Mouse (Mus musculus): ENCODE results near the gene Ehd2. TPM values are rescaled to one million over a fixed set of nuclear protein-coding genes. Genes with fewer than 3 reads are reported as not detected.

The Ehd2 gene
- total RNA-seq, 2 experiments from 2014 or later, result 7.1 to 7.5 TPM

DNA sequence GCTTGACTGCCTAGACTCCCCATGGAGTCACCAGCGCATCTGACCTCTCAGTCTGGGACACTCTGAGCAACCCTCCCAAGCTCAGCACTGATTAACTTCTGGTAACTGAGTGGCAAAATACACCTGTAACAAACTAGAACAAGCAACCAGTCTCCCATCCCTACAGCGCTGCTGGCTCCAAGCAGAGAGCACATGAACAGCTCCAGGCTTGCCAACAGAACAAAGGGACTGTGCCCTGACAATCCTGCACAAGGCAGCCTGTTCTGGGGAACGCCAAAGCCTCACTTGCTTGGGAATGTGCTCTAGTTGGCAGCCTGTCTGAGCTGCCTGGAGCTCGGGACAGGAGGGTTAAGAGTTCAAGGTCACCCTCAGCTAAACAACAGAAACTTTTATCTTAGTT, 14.2 kb upstream of the Ehd2 start:
- intact Hi-C loops (cut with DNase I), result no loop called here
- DNase-seq (ENCODE audit: extremely low spot score in 1 of 2, low spot score in 2 of 2), result no peak

DNA sequence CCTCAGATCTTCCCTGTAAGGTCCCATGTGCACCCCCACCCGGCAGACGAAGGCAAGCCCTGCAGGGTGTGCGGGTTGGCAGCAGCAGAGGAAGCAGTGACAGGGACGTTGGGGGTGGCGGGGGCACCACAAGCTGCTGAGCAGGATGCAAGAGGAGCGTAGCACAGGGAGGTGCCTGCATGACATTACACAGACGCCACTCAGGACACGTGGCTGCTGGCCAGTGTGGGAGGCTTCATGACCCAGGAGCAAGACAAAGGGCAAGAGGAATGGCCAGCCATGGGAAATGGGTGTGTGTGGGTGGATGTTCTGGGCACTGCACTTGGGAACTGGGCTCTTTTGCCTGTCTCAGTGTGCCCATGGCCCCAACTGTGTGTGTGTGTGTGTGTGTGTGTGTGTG, 12.9 kb upstream of the Ehd2 start:
- intact Hi-C loops (cut with DNase I), result no loop called here
- DNase-seq (ENCODE audit: extremely low spot score in 1 of 2, low spot score in 2 of 2), result peak in 1 of 2 experiments; percentile 58

DNA sequence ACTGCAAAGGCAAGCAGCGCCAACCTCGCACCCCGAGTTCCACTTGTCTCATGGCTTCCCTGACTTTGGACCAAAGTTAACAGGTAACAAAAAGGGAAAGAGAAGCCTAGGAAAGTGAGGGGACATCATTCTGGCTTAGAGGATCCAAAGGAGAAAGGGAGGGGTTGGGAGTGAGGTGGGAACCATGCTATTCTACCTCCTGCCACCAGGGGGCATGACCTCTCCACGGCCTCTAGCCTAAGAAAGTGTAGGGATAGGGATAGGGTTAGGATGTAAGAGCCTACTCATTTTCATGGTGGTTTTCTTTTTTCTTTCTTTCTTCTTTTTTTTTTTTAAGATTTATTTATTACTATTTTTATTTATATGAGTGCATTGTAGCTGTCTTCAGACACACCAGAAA, 8.5 kb upstream of the Ehd2 start:
- intact Hi-C loops (cut with DNase I), result no loop called here
- DNase-seq (ENCODE audit: extremely low spot score in 1 of 2, low spot score in 2 of 2), result no peak

DNA sequence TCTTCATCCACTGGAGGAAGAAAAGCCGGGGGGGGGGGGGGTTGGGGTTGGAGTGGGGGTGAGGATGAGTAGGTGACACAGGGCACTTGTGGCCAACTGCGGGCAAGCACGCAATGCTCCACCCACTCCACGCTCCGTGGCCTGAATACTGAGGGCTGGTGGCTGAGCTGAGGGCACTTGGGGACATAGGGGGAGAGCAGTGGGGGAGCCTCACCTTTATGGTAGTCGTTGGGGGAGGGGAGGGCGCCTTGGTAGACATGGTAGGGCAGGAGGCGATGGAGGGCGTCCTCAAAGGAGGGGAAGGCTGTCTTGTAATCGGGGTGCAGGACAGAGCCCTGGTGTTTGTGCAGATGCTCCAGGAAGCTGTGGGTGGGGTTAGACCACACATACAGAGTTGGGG, 8.1 kb upstream of the Ehd2 start:
- peak in 1 of 2 experiments; percentile 58 for DNase-seq (ENCODE audit: extremely low spot score in 1 of 2, low spot score in 2 of 2)
- intact Hi-C loops (cut with DNase I), result no loop called here

DNA sequence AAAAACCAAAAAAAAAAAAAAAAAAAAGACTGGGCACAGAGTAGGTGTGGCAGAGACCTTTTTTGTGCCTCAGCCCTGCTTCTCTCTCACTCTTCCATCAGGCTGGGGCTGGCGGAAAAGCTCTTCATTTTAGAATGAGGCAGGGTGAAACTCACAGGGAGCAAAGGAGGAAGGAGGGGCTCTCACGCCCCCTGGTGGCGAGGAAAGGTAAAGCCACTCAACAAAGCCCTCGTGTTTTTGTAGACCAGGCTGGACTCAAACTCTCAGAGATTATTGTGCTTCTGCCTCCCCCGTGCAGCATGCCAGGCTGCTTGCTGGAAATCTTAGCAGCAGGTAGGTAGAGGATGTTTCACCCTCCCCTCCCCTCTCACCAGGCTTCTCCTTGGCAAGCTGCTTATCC, 7.3 kb upstream of the Ehd2 start:
- DNase-seq (ENCODE audit: extremely low spot score in 1 of 2, low spot score in 2 of 2), result peak in 1 of 2 experiments; percentile 69
- intact Hi-C loops (cut with DNase I), result no loop called here

DNA sequence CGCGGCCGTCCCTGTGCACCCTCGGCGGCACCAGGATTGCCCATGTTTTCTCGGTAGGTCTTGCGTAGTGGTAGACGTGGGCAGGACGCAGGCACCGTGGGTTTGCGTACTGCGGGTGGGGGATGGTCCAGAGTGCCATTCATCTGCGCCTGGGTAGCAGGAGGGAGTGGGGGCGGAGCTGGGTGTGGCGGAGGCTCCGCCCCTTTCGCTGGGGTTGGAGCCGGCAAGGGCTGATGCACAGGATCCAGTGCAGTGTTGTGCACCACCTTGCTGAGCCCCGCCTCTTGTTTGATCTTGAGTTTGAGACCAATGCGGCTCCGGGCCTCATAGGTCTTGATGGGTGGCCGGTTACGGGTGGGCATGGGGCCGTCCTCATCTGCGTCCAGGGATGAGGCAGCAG, 4.9 kb upstream of the Ehd2 start:
- intact Hi-C loops (cut with DNase I), result no loop called here
- DNase-seq (ENCODE audit: extremely low spot score in 1 of 2, low spot score in 2 of 2), result no peak

DNA sequence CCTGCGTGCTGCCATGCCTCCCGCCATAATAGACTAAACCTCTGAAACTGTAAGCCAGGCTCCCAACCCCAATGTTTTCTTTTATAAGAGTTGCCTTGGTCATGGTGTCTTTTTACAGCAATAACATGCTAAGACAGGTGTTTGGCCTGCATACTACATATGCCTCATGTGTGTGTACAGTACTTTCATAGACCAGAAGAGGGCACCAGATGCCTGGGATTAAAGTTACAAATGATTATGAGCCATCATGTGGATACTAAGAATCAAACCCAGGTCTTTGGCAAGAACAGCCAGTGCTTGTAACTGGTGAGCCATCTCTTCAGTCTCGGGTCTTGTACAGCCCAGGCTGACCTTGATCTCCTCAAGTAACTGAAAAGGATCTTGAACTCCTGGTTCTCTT, 2.3 kb upstream of the Ehd2 start:
- no peak for DNase-seq (ENCODE audit: extremely low spot score in 1 of 2, low spot score in 2 of 2)
- intact Hi-C loops (cut with DNase I), result no loop called here

DNA sequence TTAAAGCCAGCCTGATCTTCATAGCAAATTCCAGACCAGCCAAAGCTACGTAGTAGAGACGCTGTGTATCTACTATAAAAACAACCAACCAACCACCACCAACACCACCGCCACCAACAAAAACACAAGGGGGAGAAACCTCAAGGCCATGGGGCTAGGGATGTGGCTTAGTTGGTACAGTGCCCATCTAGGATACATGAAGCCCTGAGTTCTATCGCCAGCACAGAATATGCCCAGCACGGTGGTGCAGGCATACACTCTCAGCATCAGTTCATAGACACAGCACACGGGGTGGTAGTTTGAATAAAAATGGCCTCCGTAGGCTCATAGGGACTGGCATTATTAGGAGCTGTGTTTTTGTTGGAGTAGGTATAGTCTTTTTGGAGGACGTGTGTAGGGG, 955 bp upstream of the Ehd2 start:
- DNase-seq (ENCODE audit: extremely low spot score in 1 of 2, low spot score in 2 of 2), result no peak
- intact Hi-C loops (cut with DNase I), result no loop called here

DNA sequence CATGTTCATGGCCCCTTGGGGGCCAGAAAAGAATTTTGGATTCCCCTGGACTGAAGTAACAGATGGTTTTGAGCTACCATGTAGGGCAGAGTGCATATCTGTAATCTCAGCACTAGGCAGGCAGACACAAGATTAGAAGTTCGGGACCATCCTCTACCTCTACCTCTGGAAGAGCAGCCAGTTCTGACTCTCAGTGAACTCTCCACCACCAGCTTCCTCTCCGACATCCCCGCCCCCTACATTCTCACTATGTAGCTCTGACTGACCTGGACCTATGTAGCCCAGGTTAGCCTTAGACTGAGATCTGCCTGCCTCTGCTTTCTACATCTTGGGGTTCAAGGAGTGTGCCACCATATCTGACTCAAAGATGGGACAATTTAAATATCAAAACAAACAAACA, 878 bp downstream of the Ehd2 start:
- no peak for DNase-seq (ENCODE audit: extremely low spot score in 1 of 2, low spot score in 2 of 2)
- intact Hi-C loops (cut with DNase I), result no loop called here

DNA sequence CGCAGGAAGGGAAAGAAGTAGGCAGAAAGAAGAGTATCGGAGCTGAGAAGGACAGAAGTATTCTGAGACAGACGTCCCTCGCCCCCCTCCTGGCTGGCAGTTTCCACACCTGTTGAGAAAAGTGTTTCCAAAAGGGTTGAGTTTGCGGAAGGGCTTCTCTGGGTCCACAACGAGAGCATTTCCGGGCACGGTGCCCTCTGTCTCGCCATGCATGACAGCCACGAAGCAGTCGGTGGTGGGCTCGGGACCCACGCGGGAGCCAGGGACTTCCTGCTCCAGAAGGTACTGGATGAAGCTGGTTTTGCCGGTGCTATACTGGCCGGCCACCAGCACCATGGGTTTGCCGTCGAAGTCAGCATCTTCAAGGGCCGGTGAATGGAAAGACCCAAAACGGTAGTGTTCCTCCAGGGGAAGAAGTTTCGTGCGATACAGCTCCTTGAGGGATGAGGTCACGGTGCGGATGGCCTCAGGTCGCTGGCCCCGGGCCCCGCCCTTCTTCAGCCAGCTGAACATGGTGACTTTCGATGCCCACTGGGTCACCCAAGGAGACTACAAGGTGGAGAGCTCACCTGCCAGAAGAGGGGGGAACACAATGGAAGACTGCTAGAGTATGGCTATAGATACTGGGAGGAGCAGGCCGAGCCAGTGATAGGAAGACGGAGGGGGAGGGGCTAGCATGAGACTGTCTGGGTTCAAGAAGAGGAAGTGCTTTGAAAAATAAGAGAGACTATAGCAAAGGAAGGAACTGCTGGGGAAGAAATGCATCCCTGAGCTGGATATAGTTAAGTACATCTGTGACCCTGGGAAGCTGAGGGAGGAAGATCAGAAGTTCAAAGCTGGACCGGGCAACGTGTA, 3.3 kb downstream of the Ehd2 start:
- no peak for DNase-seq (ENCODE audit: extremely low spot score in 1 of 2, low spot score in 2 of 2)
- intact Hi-C loops (cut with DNase I), result no loop called here

DNA sequence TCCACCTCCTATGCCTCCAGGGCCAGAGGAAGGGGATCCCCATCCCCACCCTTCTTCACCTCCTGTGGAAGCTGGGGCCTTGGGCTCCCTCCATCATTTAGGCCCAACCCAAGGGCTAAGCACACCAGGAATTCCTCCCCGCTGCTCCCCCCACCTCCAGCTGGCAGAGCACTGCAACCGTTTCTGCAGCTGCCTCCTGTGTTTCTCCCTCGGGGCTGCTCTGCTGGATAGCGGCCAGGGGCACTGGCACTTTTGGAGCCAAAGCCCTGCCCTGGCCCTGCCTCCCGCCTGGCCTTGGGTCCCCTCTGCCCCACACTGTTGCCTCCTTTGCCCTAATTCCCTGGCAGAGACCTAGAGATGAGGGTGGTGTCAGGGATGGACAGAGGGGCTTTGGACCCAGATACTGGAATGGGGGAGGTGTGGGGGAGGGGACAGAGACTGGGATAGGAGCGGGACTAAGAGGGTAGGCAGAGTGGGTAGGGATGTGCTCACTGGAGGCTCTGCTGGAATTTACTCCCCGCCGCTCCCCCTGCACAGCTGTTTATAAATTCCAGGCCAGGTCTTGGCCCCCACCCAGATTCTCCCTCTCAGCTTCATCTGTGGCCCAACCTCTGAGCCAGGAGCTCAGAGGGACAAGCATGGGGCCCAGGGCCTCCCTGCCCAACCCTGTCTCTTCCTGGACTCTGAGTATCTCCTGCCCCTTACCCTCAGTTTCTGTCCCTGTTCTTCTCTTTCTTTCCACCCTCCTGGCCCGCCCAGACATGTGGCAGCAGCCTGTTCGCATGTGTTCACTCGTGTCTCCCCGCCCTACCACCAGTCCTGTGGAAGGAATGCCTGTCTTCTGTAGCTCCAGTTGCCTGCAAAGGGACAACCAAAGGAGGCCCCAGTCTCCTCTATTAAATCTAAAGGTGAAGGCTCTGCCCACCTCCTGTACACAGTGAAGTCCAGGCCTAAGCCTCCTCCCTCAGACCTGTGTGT, 4.8 kb downstream of the Ehd2 start:
- peak in 1 of 2 experiments; percentile 87 for DNase-seq (ENCODE audit: extremely low spot score in 1 of 2, low spot score in 2 of 2)
- intact Hi-C loops (cut with DNase I), result no loop called here

DNA sequence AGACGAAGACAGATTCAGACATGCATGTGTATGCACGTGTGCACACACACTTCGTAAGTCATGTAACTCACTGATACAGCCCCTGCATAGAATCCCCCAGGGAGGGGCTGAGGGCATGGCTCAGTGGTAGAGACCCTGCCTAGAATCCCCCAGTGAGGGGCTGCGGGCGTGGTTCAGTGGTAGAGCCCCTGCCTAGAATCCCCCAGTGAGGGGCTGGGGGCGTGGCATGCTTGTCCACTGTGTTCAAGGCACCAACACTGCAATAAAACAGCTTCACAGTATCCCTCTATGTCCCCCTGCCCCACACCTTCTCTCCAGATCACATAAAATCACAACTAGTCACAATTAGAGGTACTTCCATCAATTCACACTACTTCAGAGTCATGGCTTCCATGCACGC, 5.6 kb downstream of the Ehd2 start:
- no peak for DNase-seq (ENCODE audit: extremely low spot score in 1 of 2, low spot score in 2 of 2)

DNA sequence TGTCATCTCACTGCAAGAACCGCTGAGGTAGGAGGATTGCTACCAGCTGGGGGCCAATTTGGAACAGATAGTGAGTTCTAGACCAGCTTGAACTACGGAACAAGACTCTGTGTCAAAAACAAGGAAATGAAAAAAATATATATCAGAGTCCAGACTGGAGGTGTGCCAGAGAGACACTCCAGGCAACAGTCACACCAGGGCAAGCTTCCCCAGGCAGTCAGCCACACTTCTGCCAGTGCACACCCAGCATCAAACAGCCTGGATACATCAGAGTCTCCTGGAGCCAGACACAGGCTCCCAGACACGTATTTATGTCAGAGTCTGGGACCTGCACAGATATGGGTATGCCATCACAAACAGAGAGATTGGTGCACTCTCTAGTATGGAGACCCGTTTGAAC, 6.1 kb downstream of the Ehd2 start:
- intact Hi-C loops (cut with DNase I), result no loop called here
- DNase-seq (ENCODE audit: extremely low spot score in 1 of 2, low spot score in 2 of 2), result no peak

More for the DNA sequence above, 5.6 kb downstream of the Ehd2 start:
- intact Hi-C loops (cut with DNase I), result no loop called here

DNA sequence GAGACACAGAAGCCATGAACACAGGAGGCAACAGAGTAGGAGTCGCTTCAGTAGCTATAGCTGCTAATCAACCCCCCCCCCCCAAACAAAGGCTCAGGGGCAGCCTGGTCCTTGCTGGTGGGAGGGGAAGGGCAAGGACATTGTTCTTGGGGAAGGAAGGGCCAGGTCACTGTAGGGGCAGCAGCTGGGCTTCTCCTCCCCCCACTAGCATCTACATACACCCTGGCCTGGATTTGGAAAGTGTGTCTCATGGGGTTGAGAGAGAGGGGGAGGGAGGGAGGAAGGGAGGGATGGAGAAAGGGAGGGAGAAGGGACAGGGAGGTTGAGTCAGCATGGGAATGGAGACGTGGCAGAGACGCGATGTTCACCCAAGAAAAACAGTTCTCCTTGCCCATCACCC, 6.7 kb downstream of the Ehd2 start:
- DNase-seq (ENCODE audit: extremely low spot score in 1 of 2, low spot score in 2 of 2), result no peak
- intact Hi-C loops (cut with DNase I), result no loop called here

DNA sequence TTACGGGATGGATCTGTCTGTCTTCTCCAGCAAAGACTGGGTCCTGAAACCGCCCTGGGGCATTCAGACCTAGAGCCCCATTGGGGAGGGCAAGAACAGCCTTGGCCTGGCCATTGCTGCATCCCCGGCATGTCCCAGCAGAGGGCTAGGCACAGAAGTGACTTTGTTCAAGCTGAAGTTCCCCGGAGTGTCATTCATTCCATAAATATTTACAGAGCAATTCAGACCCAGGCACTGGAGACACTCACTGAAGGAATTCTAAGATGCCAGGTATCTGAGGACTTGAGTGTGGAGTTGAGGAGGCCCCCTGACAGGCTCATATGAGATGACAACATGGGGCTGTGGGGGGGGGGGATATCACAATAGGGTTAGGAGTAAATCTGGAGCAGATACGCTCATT, 11.2 kb downstream of the Ehd2 start:
- no peak for DNase-seq (ENCODE audit: extremely low spot score in 1 of 2, low spot score in 2 of 2)
- intact Hi-C loops (cut with DNase I), result no loop called here

DNA sequence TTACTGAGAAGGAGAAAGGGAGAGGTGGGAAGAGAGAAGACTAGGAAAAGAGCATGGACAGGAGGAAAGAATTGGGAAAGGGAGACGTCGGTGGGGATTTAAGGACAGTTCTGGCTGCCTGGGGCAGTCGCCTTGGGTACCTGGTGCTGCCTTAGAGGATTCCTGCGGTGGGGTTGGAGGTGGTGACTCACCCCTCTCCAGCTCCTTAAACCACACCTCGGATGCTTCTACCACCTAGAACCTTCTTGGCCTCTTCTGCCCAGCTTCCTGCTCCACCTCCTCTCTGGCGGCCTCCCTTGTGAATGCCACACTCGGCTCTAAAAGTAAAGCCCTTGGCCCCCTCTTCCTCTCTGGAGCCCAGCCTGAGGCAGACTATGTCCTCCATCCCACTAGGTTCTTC, 11.9 kb downstream of the Ehd2 start:
- no peak for DNase-seq (ENCODE audit: extremely low spot score in 1 of 2, low spot score in 2 of 2)
- intact Hi-C loops (cut with DNase I), result no loop called here

DNA sequence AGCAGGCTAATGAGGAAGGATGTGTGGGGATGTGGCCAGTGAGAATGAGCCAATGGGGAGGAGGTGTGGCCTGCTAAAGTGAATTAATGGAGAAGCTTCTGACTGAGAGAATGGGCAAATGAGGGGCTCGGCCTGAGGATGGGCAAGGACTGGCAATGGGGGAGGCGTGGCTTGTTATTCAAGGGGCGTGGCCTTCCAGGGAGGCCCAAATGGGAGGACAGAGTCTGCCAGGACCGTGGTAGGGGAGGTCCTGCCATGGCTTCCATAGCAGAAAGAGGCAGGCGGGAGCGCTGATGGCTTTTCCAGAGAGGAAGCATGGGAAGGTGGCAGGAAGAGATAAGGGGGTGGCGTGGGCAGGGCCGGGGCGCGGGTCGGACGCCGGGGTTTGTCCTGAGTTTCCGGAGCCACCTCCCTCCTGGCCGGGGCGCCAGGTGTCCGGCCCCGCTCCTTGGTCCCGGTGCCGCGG, 12.4 kb downstream of the Ehd2 start:
- DNase-seq (ENCODE audit: extremely low spot score in 1 of 2, low spot score in 2 of 2), result peak in 1 of 2 experiments; percentile 61
- intact Hi-C loops (cut with DNase I), result no loop called here

DNA sequence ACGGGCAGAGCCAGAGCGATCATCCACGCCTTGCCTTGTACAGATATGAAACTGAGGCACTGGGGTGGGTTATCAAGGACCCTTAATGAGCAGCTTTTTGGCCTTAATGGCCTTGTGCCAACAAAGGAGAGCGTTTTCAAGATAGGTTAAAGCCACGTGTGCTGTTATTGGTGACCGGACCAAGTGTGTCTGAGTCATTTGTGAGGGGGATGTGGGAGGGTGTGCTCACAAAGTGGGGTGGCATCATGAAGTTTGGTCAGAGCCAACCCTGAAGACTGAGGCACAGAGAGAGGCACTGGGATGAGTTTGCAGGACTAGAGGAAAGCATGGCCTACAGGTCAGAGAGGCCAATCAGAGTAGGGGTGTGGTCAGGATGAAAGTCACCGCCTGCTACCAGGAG, 12.9 kb downstream of the Ehd2 start:
- intact Hi-C loops (cut with DNase I), result no loop called here
- DNase-seq (ENCODE audit: extremely low spot score in 1 of 2, low spot score in 2 of 2), result no peak

DNA sequence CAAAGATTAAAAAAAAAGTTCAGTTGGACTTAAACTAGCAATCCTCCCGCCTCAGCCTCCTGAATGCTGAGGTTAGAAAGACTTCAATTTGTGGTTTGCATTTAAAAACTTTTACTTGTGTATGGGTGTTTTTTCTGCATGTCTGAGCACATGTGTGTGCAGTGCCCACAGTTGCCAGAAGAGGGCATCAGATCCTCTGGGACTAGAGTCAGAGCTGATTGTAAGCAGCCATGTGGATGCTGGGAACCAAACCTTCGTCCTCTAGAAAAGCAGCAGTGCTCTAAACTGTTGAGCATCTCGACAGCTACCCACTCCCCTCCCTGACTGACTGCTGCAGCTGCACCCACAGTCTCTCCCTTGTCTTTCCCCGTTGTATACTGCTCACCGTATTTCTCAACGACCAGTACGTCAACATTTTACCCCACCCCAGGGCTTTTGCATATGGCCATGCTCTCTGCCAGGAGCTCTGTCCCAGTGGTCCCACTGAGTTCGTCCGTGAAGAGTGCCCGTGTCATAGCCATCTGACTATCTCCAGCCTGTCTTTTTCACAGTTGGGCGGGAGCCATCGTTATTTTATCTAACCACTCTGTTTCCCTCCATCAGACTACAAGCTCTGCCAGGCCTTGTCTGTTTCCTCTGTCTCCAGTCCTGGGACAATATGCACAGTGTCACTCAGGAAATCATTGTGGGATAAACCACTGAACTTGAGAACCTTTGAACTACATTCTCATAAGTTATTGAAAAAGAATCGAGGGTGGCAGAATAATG, 13.9 kb downstream of the Ehd2 start:
- intact Hi-C loops (cut with DNase I), result no loop called here
- DNase-seq (ENCODE audit: extremely low spot score in 1 of 2, low spot score in 2 of 2), result no peak

Data from left cerebral cortex, postnatal 10 days (tissue).